Mouse (Mus musculus) left cerebral cortex, postnatal 10 days (tissue): ENCODE results near the gene Zfp239. TPM values are rescaled to one million over a fixed set of nuclear protein-coding genes. Genes with fewer than 3 reads are reported as not detected.

Experiments
- DNase-seq, 2 experiments: peaks; one replicate each; pipeline ENCODE4 v3.0.0; 2021 to 2022; ENCODE audit warnings: low spot score in 2 of 2, mixed read lengths in 1 of 2; ENCODE audit errors: extremely low spot score in 1 of 2
- intact Hi-C: fragments of 180-260 bp; cut with DNase I; formaldehyde crosslinking; loops from one replicate; pipeline ENCODE4 v1.15.1; 2025
- total RNA-seq, 2 experiments: library from RNA; stranded (reverse); gene quantifications; 2 replicates each; pipeline ENCODE4 v1.2.3; 2021

Gene Zfp239
- total RNA-seq, 2 experiments from 2014 or later, result 31.6 to 38.5 TPM

- intact Hi-C loops, result loop anchor here (5.0 kb wide), 1 partner anchor 38 kb away; no protein-coding TSS in a partner anchor
- DNase-seq, result no peak
Observed at GRCm38 (mm10) chr6:117874621-117875281, 12.9 kb downstream of the Zfp239 start.

GRCm38 (mm10) chr6:117878700-117879407 is 17.0 kb downstream of the Zfp239 start:
- peak; percentile 89 to 91 for DNase-seq

GRCm38 (mm10) chr6:117879408-117880115 is 17.7 kb downstream of the Zfp239 start:
- intact Hi-C loops, result loop anchor here (5.0 kb wide), 1 partner anchor 33 kb away; no protein-coding TSS in a partner anchor

More at GRCm38 (mm10) chr6:117878700-117879407, 17.0 kb downstream of the Zfp239 start:
- intact Hi-C loops, result loop anchor here (5.0 kb wide), 1 partner anchor 33 kb away; no protein-coding TSS in a partner anchor

GRCm38 (mm10) chr6:117880394-117880838 is 18.5 kb downstream of the Zfp239 start:
- DNase-seq, result no peak
- intact Hi-C loops, result no loop called here

More at GRCm38 (mm10) chr6:117879408-117880115, 17.7 kb downstream of the Zfp239 start:
- DNase-seq, result peak; percentile 98 to 99

- intact Hi-C loops, result no loop called here
- no peak for DNase-seq
Observed at GRCm38 (mm10) chr6:117881229-117881628, 19.3 kb downstream of the Zfp239 start.

- DNase-seq, result no peak
- intact Hi-C loops, result no loop called here
Observed at GRCm38 (mm10) chr6:117881997-117882396, 20.1 kb downstream of the Zfp239 start.

GRCm38 (mm10) chr6:117885943-117886342 is 24.0 kb downstream of the Zfp239 start:
- DNase-seq, result no peak
- intact Hi-C loops, result no loop called here

GRCm38 (mm10) chr6:117888032-117888431 is 26.1 kb downstream of the Zfp239 start:
- DNase-seq, result no peak
- intact Hi-C loops, result no loop called here

GRCm38 (mm10) chr6:117888642-117889096 is 26.8 kb downstream of the Zfp239 start:
- intact Hi-C loops, result no loop called here
- no peak for DNase-seq

GRCm38 (mm10) chr6:117890257-117890656 is 28.4 kb downstream of the Zfp239 start:
- DNase-seq, result no peak
- intact Hi-C loops, result no loop called here

- intact Hi-C loops, result no loop called here
- DNase-seq, result no peak
Observed at GRCm38 (mm10) chr6:117891369-117892160, 29.7 kb downstream of the Zfp239 start.

GRCm38 (mm10) chr6:117892386-117892785 is 30.5 kb downstream of the Zfp239 start:
- intact Hi-C loops, result no loop called here
- no peak for DNase-seq

GRCm38 (mm10) chr6:117893435-117893834 is 31.5 kb downstream of the Zfp239 start:
- intact Hi-C loops, result no loop called here
- DNase-seq, result no peak

- no peak for DNase-seq
Observed at GRCm38 (mm10) chr6:117897800-117898199, 35.9 kb downstream of the Zfp239 start.

GRCm38 (mm10) chr6:117900126-117901080 is 38.5 kb downstream of the Zfp239 start, which contains the start of gene Hnrnpf:
Gene Hnrnpf, plus strand, starts transcription at chr6:117900324.
- intact Hi-C loops, result no loop called here
- DNase-seq, result no peak

More at GRCm38 (mm10) chr6:117897800-117898199, 35.9 kb downstream of the Zfp239 start:
- intact Hi-C loops, result no loop called here

- intact Hi-C loops, result no loop called here
Observed at GRCm38 (mm10) chr6:117901510-117902402, 39.9 kb downstream of the Zfp239 start.

More at GRCm38 (mm10) chr6:117901510-117902402, 39.9 kb downstream of the Zfp239 start:
- no peak for DNase-seq
